Mouse (Mus musculus) cerebellum, adult (tissue): Measurements from ENCODE around the gene Mrpl4.
A peak's percentile ranks its signal among the peaks of the same experiment; 100 is the strongest.

Source experiments
- ATAC-seq: cut with Nextera tagmentation; 2 replicates; pipeline ENCODE4 v1.9.2; 2017; ENCODE audit warnings: mild to moderate bottlenecking, moderate library complexity, mixed read lengths; ENCODE audit not compliant: insufficient number of reproducible peaks, low FRiP score, low TSS enrichment

Gene Mrpl4

GRCm38 (mm10) chr9:21015571-21016130 is 13.1 kb downstream of the Mrpl4 start, which contains the start of gene Icam1:
Gene Icam1, plus strand, starts transcription at chr9:21015985.
- ATAC-seq = no peak

- no peak for ATAC-seq
These were observed 14.0 kb downstream of the Mrpl4 start for GRCm38 (mm10) chr9:21016331-21017176.

GRCm38 (mm10) chr9:21017177-21017575 is 14.6 kb downstream of the Mrpl4 start:
- no peak for ATAC-seq

GRCm38 (mm10) chr9:21018600-21018999 is 16.1 kb downstream of the Mrpl4 start:
- no peak for ATAC-seq

- ATAC-seq = no peak
These were observed 18.8 kb downstream of the Mrpl4 start for GRCm38 (mm10) chr9:21021363-21021762.

- ATAC-seq = no peak
These were observed 19.8 kb downstream of the Mrpl4 start for GRCm38 (mm10) chr9:21022288-21022687.

- no peak for ATAC-seq
These were observed 20.2 kb downstream of the Mrpl4 start for GRCm38 (mm10) chr9:21022726-21023125.

- ATAC-seq = no peak
These were observed 22.8 kb downstream of the Mrpl4 start for GRCm38 (mm10) chr9:21025258-21025810.

GRCm38 (mm10) chr9:21026849-21027248 is 24.3 kb downstream of the Mrpl4 start:
- ATAC-seq = no peak

GRCm38 (mm10) chr9:21027774-21028290 is 25.3 kb downstream of the Mrpl4 start:
- no peak for ATAC-seq

- no peak for ATAC-seq
These were observed 26.1 kb downstream of the Mrpl4 start for GRCm38 (mm10) chr9:21028560-21029110.

- ATAC-seq = no peak
These were observed 26.9 kb downstream of the Mrpl4 start, which contains the start of gene Icam4 for GRCm38 (mm10) chr9:21029291-21030054. Gene Icam4, plus strand, starts transcription at chr9:21029373.

- ATAC-seq = no peak
These were observed 27.6 kb downstream of the Mrpl4 start for GRCm38 (mm10) chr9:21030055-21030600.

- ATAC-seq = peak; percentile 74; the same call in 1 of the 2 replicates
These were observed 28.3 kb downstream of the Mrpl4 start for GRCm38 (mm10) chr9:21030781-21031250.

GRCm38 (mm10) chr9:21031251-21031895 is 28.8 kb downstream of the Mrpl4 start:
- ATAC-seq = no peak

- peak; percentile 36 for ATAC-seq
These were observed 29.4 kb downstream of the Mrpl4 start, which contains the start of gene Icam5 for GRCm38 (mm10) chr9:21031896-21032351. Gene Icam5, plus strand, starts transcription at chr9:21032073.

GRCm38 (mm10) chr9:21032491-21032890 is 30.0 kb downstream of the Mrpl4 start:
- ATAC-seq = no peak

GRCm38 (mm10) chr9:21033136-21033535 is 30.6 kb downstream of the Mrpl4 start:
- no peak for ATAC-seq

- no peak for ATAC-seq
These were observed 32.0 kb downstream of the Mrpl4 start for GRCm38 (mm10) chr9:21034481-21035085.
